Mouse (Mus musculus) liver, postnatal 0 days (tissue): ENCODE measurements around the gene Gm44579. TPM values are rescaled to one million over a fixed set of nuclear protein-coding genes. Genes with fewer than 3 reads are reported as not detected.

Source experiments
- ATAC-seq: fragments of 200-750 bp; cut with Nextera tagmentation; 2 replicates; pipeline ENCODE4 v1.8.0; 2017; ENCODE audit warnings: mild to moderate bottlenecking, moderate library complexity
- DNase-seq: peaks from one replicate; pipeline ENCODE4 v3.0.0-alpha.2; 2016
- H3K27ac ChIP-seq: fragments of 300-500 bp; sonication (generic); 2 replicates; pipeline ENCODE4 v1.5.1; 2014; ENCODE audit warnings: antibody characterized with exemption, moderate library complexity, mild to moderate bottlenecking, low read depth
- H3K27me3 ChIP-seq: fragments of 300-500 bp; sonication (generic); 2 replicates; pipeline ENCODE4 v1.6.1; 2014; ENCODE audit warnings: low read length, control low read depth, mixed read lengths; ENCODE audit not compliant: insufficient read depth
- H3K36me3 ChIP-seq: fragments of 300-500 bp; sonication (generic); replicated peaks from 2 replicates; pipeline ENCODE4 v1.6.1; 2014; ENCODE audit warnings: mild to moderate bottlenecking, control low read depth, low read length, moderate library complexity, mixed read lengths; ENCODE audit not compliant: insufficient read depth
- H3K4me1 ChIP-seq: fragments of 300-500 bp; sonication (generic); 2 replicates; pipeline ENCODE4 v1.6.1; 2014; ENCODE audit warnings: antibody characterized with exemption, mild to moderate bottlenecking, control low read depth; ENCODE audit not compliant: insufficient read depth
- H3K4me2 ChIP-seq: fragments of 300-500 bp; sonication (generic); 2 replicates; pipeline ENCODE4 v1.6.1; 2014; ENCODE audit warnings: low read depth, mild to moderate bottlenecking, low read length, moderate library complexity, mixed read lengths
- H3K4me3 ChIP-seq: fragments of 300-500 bp; sonication (generic); 2 replicates; pipeline ENCODE4 v1.5.1; 2014; ENCODE audit warnings: low read depth, low read length
- H3K9ac ChIP-seq: fragments of 300-500 bp; sonication (generic); replicated peaks from 2 replicates; pipeline ENCODE4 v1.6.1; 2014; ENCODE audit warnings: mild to moderate bottlenecking, moderate library complexity
- H3K9me3 ChIP-seq: fragments of 300-500 bp; sonication (generic); 2 replicates; pipeline ENCODE4 v1.6.1; 2016; ENCODE audit warnings: mild to moderate bottlenecking, control low read depth, low read length, mixed read lengths
- CTCF ChIP-seq: sonication (generic); IDR thresholded peaks from 2 replicates; pipeline ENCODE4 v1.5.1; 2016; ENCODE audit warnings: antibody characterized with exemption, low read depth
- EP300 ChIP-seq: IDR thresholded peaks from 2 replicates; pipeline ENCODE4 v1.6.1; 2016; ENCODE audit warnings: antibody characterized with exemption, low read depth, mild to moderate bottlenecking
- WGBS: fragments of 180-500 bp; shearing (Covaris S2); extraction: QIAGEN DNeasy Blood & Tissue Kit; methylation state at CpG from one replicate; pipeline ENCODE4 v1.1.7; 2014; ENCODE audit not compliant: insufficient replicate concordance; 5-methylcytosine and 5-hydroxymethylcytosine counted together
- polyA plus RNA-seq: library from polyadenylated mRNA; unstranded; fragments of >200 nt; fragmentation: Nextera tagmentation; extraction: Ambion mirVana; gene quantifications from 2 replicates; pipeline ENCODE4 v1.2.1, GENCODE M21; 2015

Gene Gm44579
- polyA plus RNA-seq, 1 experiment from 2014 or later = not detected

DNA sequence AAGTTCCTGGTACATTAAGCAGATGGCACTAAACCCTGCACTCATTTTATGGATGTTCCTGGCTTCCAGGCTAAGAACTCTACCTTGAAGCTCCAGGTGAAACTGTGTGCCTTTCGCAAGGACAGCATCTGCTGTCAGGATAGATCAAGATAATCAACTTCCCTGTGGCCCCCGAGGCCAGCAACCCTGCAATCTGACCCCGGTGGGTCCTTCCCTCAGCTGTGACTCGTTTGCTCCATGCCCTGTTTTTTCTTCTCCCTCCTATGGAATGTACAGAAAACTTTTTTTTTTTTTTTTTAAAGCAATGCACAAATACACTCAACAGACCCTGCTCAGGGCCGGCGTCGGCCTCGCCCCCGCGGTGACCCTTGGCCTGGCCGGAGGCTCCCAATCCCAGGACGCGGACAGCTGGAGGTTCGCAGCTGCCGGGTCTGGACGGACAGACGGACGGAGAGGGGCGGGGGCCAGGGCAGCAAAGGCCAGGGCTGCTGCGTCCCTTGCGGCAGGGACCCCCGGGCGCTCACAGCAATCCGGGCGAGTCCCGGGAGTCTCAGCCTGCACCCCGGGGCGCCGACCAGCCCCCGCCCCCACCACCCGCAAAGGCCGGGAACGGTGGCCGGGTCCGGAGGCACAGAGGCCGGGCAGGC lies 75.8 kb downstream of the Gm44579 start:
- WGBS = 1% methylated on average over 34 of the region's 36 CpGs
- peak overlapping the region; percentile 95 for H3K4me2 ChIP-seq
- DNase-seq (no peak), ATAC-seq (peak; percentile 72)
- TF ChIP-seq EP300 = no peak
- TF ChIP-seq CTCF = no peak
- peak overlapping the region; percentile 90 for H3K27ac ChIP-seq
- no peaks in the 10 kb centered on the region for H3K9me3 ChIP-seq
- no peaks in the 10 kb centered on the region for H3K27me3 ChIP-seq
- H3K9ac ChIP-seq = peak overlapping the region; percentile 98
- peak overlapping the region; percentile 99 for H3K4me3 ChIP-seq
- H3K36me3 ChIP-seq = peaks cover 17% of the 10 kb centered on the region
- H3K4me1 ChIP-seq = peaks cover 10% of the 10 kb centered on the region

DNA sequence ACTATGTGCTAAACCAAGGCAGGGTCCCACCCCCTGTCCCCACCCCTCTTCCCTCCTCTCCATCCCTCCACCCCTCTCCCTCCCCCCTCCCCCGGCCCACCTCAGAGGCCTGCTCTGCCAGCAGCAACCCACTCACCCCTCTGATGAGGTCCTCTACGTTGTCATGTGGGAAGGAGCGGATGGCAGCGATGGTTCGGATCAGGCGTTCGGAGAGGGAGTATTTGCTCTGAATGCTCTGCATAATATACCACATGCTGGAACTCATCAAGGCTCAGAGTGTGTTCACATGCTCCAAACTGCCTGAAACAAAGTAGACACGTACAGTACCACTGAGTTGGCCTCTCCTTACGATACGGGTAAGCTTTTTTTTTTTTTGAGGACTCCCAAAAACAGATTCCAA lies 78.3 kb downstream of the Gm44579 start:
- H3K9me3 ChIP-seq = no peaks in the 10 kb centered on the region
- H3K9ac ChIP-seq = no peak overlapping the region
- 88% methylated on average over 10 of the region's 10 CpGs for WGBS
- peaks cover 17% of the 10 kb centered on the region for H3K36me3 ChIP-seq
- H3K27ac ChIP-seq = no peak overlapping the region
- ATAC-seq (no peak), DNase-seq (no peak)
- no peak overlapping the region for H3K4me3 ChIP-seq
- no peaks in the 10 kb centered on the region for H3K27me3 ChIP-seq
- no peak for TF ChIP-seq CTCF
- no peak overlapping the region for H3K4me2 ChIP-seq
- peaks cover 10% of the 10 kb centered on the region for H3K4me1 ChIP-seq

DNA sequence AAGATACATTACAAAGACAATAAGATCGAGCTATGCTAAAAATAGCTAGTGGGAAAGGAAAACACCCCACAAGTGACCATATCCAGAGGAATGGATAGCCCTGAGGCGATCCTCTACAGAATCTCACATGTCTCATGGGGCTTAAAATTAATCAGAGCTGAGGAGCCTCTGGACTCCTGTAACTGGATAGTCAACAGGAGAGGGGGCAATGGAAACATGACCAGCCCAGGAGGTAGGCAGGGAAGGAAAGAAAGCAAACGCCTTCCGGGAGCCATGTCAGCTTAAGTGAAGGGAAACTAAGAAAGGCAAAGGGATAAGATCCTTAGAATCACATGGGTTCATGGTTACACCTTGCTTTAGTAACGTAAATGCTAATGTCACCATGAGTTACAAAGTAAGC lies 80.0 kb downstream of the Gm44579 start:
- WGBS = 87% methylated on average over 5 of the region's 5 CpGs
- no peak overlapping the region for H3K9ac ChIP-seq
- peaks cover 28% of the 10 kb centered on the region for H3K36me3 ChIP-seq
- H3K27me3 ChIP-seq = no peaks in the 10 kb centered on the region
- no peak overlapping the region for H3K27ac ChIP-seq
- peaks cover 7% of the 10 kb centered on the region for H3K4me1 ChIP-seq
- no peak for DNase-seq
- TF ChIP-seq EP300 = no peak
- no peak for TF ChIP-seq CTCF
- H3K9me3 ChIP-seq = no peaks in the 10 kb centered on the region
- no peak overlapping the region for H3K4me3 ChIP-seq
- H3K4me2 ChIP-seq = no peak overlapping the region
- ATAC-seq = no peak

DNA sequence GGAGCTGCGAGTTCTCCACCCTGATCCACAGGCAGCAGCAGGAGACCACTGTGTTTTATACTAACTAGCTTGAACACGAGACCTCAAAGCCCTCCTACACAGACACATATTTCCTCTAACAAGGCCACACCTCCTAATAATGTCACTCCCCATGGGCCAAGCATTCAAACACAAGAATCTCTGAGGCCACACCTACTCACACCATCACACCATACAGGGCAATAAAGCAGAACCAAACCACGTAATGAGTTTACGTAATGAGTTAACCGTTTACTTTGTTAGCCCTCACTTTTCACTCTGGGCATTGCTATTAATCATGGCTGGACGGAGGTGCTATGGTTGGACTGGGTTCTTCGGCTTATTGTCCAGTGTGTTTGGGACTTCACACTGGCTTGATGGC lies 81.0 kb downstream of the Gm44579 start:
- DNase-seq (no peak), ATAC-seq (peak; percentile 57)
- no peak overlapping the region for H3K4me3 ChIP-seq

DNA sequence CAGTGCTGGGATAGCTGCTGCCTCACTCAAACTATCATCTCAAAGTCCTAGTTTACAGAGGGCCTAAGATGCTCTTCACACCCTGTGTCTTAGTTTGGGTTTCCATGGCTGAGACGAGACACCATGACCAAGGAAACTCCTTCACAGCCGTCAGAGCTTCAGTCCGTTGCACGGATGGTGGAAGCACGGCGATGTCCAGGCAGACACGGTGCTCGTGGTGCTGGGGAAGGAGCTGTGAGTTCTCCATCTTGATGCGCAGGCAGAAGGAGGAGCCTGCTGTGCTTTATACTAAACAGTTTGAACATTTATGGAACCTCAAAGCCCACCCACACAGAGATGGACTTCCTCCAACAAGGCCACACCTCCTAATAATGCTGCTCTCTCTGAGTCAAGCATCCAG lies 83.9 kb downstream of the Gm44579 start:
- 84% methylated on average over 9 of the region's 9 CpGs for WGBS
- TF ChIP-seq CTCF (no peak), EP300 (no peak)

More for the DNA sequence above, 81.0 kb downstream of the Gm44579 start:
- peaks cover 3% of the 10 kb centered on the region; the same call in 1 of the 2 replicates for H3K4me1 ChIP-seq
- H3K36me3 ChIP-seq = peaks cover 38% of the 10 kb centered on the region
- no peak overlapping the region for H3K9ac ChIP-seq
- WGBS = 61% methylated on average over 7 of the region's 7 CpGs
- H3K9me3 ChIP-seq = no peaks in the 10 kb centered on the region
- no peak overlapping the region for H3K4me2 ChIP-seq
- TF ChIP-seq CTCF = no peak
- no peak overlapping the region for H3K27ac ChIP-seq
- no peaks in the 10 kb centered on the region for H3K27me3 ChIP-seq

More for the DNA sequence above, 83.9 kb downstream of the Gm44579 start:
- no peaks in the 10 kb centered on the region for H3K27me3 ChIP-seq
- H3K4me2 ChIP-seq = no peak overlapping the region
- H3K36me3 ChIP-seq = peaks cover 48% of the 10 kb centered on the region
- H3K27ac ChIP-seq = no peak overlapping the region
- no peak overlapping the region for H3K4me3 ChIP-seq
- ATAC-seq (no peak), DNase-seq (no peak)
- H3K9ac ChIP-seq = no peak overlapping the region
- no peaks in the 10 kb centered on the region for H3K4me1 ChIP-seq
- H3K9me3 ChIP-seq = no peaks in the 10 kb centered on the region

Other genes starting within 250 kb of the Gm44579 start
- 0.12 TPM in 1 of 2 replicates, not detected in the other for gene Col2a1, start 216.3 kb downstream of the Gm44579 start, polyA plus RNA-seq
- gene Pfkm, start 128.4 kb downstream of the Gm44579 start, polyA plus RNA-seq = 9.1 and 9.2 TPM in 2 replicates
- 4.7 and 6.7 TPM in 2 replicates for gene Senp1, start 127.2 kb downstream of the Gm44579 start, polyA plus RNA-seq
- 23.6 and 24.1 TPM in 2 replicates for gene Asb8, start 55.4 kb downstream of the Gm44579 start, polyA plus RNA-seq
- not detected in 2 replicates for gene Ccdc184, start 53.8 kb downstream of the Gm44579 start, polyA plus RNA-seq
- gene Olfr288, start 25.4 kb downstream of the Gm44579 start, polyA plus RNA-seq = not detected in 2 replicates
- gene Olfr287, start 79 bp upstream of the Gm44579 start, polyA plus RNA-seq = not detected in 2 replicates
- gene Olfr286, start 13.5 kb upstream of the Gm44579 start, polyA plus RNA-seq = not detected in 2 replicates
- gene H1fnt, start 36.3 kb upstream of the Gm44579 start, polyA plus RNA-seq = not detected in 2 replicates
- 0.06 and 0.08 TPM in 2 replicates for gene Zfp641, start 75.2 kb upstream of the Gm44579 start, polyA plus RNA-seq
- not detected in 2 replicates for gene Olfr285, start 96.4 kb upstream of the Gm44579 start, polyA plus RNA-seq
- not detected in 2 replicates for gene Olfr284, start 120.0 kb upstream of the Gm44579 start, polyA plus RNA-seq
- gene Olfr283, start 160.0 kb upstream of the Gm44579 start, polyA plus RNA-seq = not detected in 2 replicates
- gene Olfr282, start 210.2 kb upstream of the Gm44579 start, polyA plus RNA-seq = not detected in 2 replicates
- not detected in 2 replicates for gene Olfr281, start 231.6 kb upstream of the Gm44579 start, polyA plus RNA-seq
- not detected in 2 replicates for gene OR5BS1P, start 248.9 kb upstream of the Gm44579 start, polyA plus RNA-seq